Mouse (Mus musculus): ENCODE results near the gene Pcsk1. TPM values are rescaled to one million over a fixed set of nuclear protein-coding genes. Genes with fewer than 3 reads are reported as not detected.

The Pcsk1 gene
- total and polyA plus RNA-seq, 3 experiments, result not detected

DNA sequence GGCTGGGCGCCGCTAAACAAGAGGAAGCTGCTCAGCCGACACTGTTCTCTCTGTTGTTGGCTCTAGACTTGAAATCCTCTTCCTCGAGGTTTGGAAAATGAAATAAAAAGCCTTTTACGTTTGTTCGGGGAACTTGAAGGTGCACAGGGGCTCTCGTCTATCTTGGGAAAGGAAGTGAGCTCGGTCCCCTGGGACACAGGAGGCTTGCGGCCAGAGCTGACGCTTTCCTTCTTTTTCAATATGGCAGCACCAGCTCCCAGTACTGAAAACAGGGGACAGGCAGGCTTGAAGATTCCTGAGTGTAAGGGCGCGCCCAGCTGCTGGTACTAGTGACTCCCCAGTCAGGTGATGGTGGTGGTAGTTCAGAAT, 769 bp downstream of the Pcsk1 start:
- Histone ChIP-seq H3K36me3 (replicated peaks in 1 of 2; ENCODE audit: control insufficient read depth in 1 of 2, insufficient read depth in 1 of 2, low read length in 1 of 2) (no peaks in the 10 kb centered on the region), H3K27ac (ENCODE audit: insufficient read depth, low read depth) (no peak overlapping the region), H3K4me2 (ENCODE audit: insufficient read depth, low read depth, poor library complexity, severe bottlenecking) (peak overlapping the region; percentile 85), H3K27me3 (replicated peaks) (no peaks in the 10 kb centered on the region), H3K79me2 (replicated peaks; ENCODE audit: control insufficient read depth, extremely low read depth, insufficient read depth, poor library complexity, severe bottlenecking) (no peaks in the 10 kb centered on the region), H3K4me1 (ENCODE audit: control insufficient read depth in 1 of 2, insufficient read depth in 2 of 2) (no peaks in the 10 kb centered on the region), H3K9ac (ENCODE audit: insufficient read depth, low read depth) (no peak overlapping the region; the same call in 1 of the 2 replicates), H3K4me3 (replicated peaks in 1 of 3; ENCODE audit: low read depth in 2 of 3, low read length in 2 of 3, poor library complexity in 1 of 3) (peak overlapping the region in 2 of 3 experiments; percentile 29 to 37), H3K9me3 (replicated peaks; ENCODE audit: low read length) (no peaks in the 10 kb centered on the region)
- DNase-seq (ENCODE audit: extremely low read depth), result peak; percentile 6
- TF ChIP-seq JUN (IDR thresholded peaks at IDR 0.05; ENCODE audit: insufficient read depth, low read depth, low read length) (no peak), RAD21 (IDR thresholded peaks at IDR 0.05; ENCODE audit: low read depth, low read length) (no peak), KAT2A (IDR thresholded peaks at IDR 0.05; ENCODE audit: insufficient replicate concordance, low read length) (no peak), CHD1 (IDR thresholded peaks at IDR 0.05; ENCODE audit: low read depth, low read length) (no peak), BHLHE40 (IDR thresholded peaks at IDR 0.05; ENCODE audit: low read depth, low read length) (no peak), POLR2A (IDR thresholded peaks at IDR 0.05; ENCODE audit: low read depth, low read length) (no peak), ETS1 (conservative IDR thresholded peaks at IDR 0.05; ENCODE audit: low read depth, low read length) (no peak), SIN3A (IDR thresholded peaks at IDR 0.05; ENCODE audit: low read length) (no peak)
- dilution Hi-C loops (cut with MboI; ENCODE audit: extremely low pct_ligation_motif_present, extremely low pct_unique_long_range_greater_than_20kb, low sequenced_read_pairs) (no loop called here), in situ Hi-C loops (cut with MboI; ENCODE audit: low pct_ligation_motif_present, low pct_unique_long_range_greater_than_20kb, low sequenced_read_pairs) (no loop called here)

GRCm38 (mm10) chr13:75091071-75091470, 1.4 kb downstream of the Pcsk1 start:
- H3K79me2 ChIP-seq (replicated peaks; ENCODE audit: control insufficient read depth, extremely low read depth, insufficient read depth, poor library complexity, severe bottlenecking), result no peaks in the 10 kb centered on the region
- DNase-seq (ENCODE audit: extremely low read depth), result no peak
- no peaks in the 10 kb centered on the region for H3K9me3 ChIP-seq (replicated peaks; ENCODE audit: low read length)
- no peaks in the 10 kb centered on the region for H3K36me3 ChIP-seq (replicated peaks in 1 of 2; ENCODE audit: control insufficient read depth in 1 of 2, insufficient read depth in 1 of 2, low read length in 1 of 2)
- no peak overlapping the region for H3K27ac ChIP-seq (ENCODE audit: insufficient read depth, low read depth)
- TF ChIP-seq TBP (conservative IDR thresholded peaks at IDR 0.05; ENCODE audit: low read depth, low read length), result no peak
- TF ChIP-seq JUND (conservative IDR thresholded peaks at IDR 0.05; ENCODE audit: low read depth, low read length), result no peak
- TF ChIP-seq GABPA (IDR thresholded peaks at IDR 0.05; ENCODE audit: insufficient replicate concordance, low read depth, low read length), result no peak
- TF ChIP-seq NRF1 (IDR thresholded peaks at IDR 0.05; ENCODE audit: low read depth, low read length), result no peak
- TF ChIP-seq IRF4 (IDR thresholded peaks at IDR 0.05; ENCODE audit: low read depth, low read length), result no peak
- TF ChIP-seq NELFE (IDR thresholded peaks at IDR 0.05; ENCODE audit: low read depth, low read length), result no peak
- TF ChIP-seq KAT2A (IDR thresholded peaks at IDR 0.05; ENCODE audit: insufficient replicate concordance, low read length), result no peak
- no peak for TF ChIP-seq POLR2A (IDR thresholded peaks at IDR 0.05; ENCODE audit: low read depth, low read length)
- no peak for TF ChIP-seq HCFC1 (IDR thresholded peaks at IDR 0.05; ENCODE audit: low read depth, low read length)
- no peak for TF ChIP-seq MAZ (IDR thresholded peaks at IDR 0.05; ENCODE audit: low read depth, low read length)
- no peak for TF ChIP-seq SMC3 (IDR thresholded peaks at IDR 0.05; ENCODE audit: low read depth, low read length)
- TF ChIP-seq E2F4 (IDR thresholded peaks at IDR 0.05; ENCODE audit: insufficient replicate concordance, low read depth, low read length), result no peak
- no peak for TF ChIP-seq ZNF384 (IDR thresholded peaks at IDR 0.05; ENCODE audit: low read depth, low read length)
- H3K4me3 ChIP-seq (replicated peaks in 1 of 3; ENCODE audit: low read depth in 2 of 3, low read length in 2 of 3, poor library complexity in 1 of 3), result no peak overlapping the region
- H3K4me2 ChIP-seq (ENCODE audit: insufficient read depth, low read depth, poor library complexity, severe bottlenecking), result no peak overlapping the region
- in situ Hi-C loops (cut with MboI; ENCODE audit: low pct_ligation_motif_present, low pct_unique_long_range_greater_than_20kb, low sequenced_read_pairs), result no loop called here
- no peak overlapping the region for H3K9ac ChIP-seq (ENCODE audit: insufficient read depth, low read depth)
- H3K27me3 ChIP-seq (replicated peaks), result no peaks in the 10 kb centered on the region
- no peaks in the 10 kb centered on the region for H3K4me1 ChIP-seq (ENCODE audit: control insufficient read depth in 1 of 2, insufficient read depth in 2 of 2)
- dilution Hi-C loops (cut with MboI; ENCODE audit: extremely low pct_ligation_motif_present, extremely low pct_unique_long_range_greater_than_20kb, low sequenced_read_pairs), result no loop called here

Data from CH12.LX (cell line).